Mouse (Mus musculus) cerebellum, adult 8-10 months (tissue): ENCODE measurements around the gene Smtnl2.

Experiments used
- DNase-seq: peaks from one replicate; pipeline ENCODE4 v3.0.0; 2022

Smtnl2 gene

GRCm38 (mm10) chr11:72397811-72398525 lies 13.5 kb downstream of the Smtnl2 start:
- no peak for DNase-seq

GRCm38 (mm10) chr11:72397072-72397471 lies 14.4 kb downstream of the Smtnl2 start:
- no peak for DNase-seq

- no peak for DNase-seq
These were observed 14.9 kb downstream of the Smtnl2 start for GRCm38 (mm10) chr11:72396621-72397020.

- no peak for DNase-seq
These were observed 15.9 kb downstream of the Smtnl2 start for GRCm38 (mm10) chr11:72395652-72396051.

GRCm38 (mm10) chr11:72394694-72395093 lies 16.8 kb downstream of the Smtnl2 start:
- no peak for DNase-seq

- no peak for DNase-seq
These were observed 17.8 kb downstream of the Smtnl2 start for GRCm38 (mm10) chr11:72393669-72394068.

GRCm38 (mm10) chr11:72393243-72393642 lies 18.3 kb downstream of the Smtnl2 start:
- DNase-seq = no peak

GRCm38 (mm10) chr11:72391181-72391580 lies 20.3 kb downstream of the Smtnl2 start:
- DNase-seq = no peak

- DNase-seq = no peak
These were observed 21.9 kb downstream of the Smtnl2 start for GRCm38 (mm10) chr11:72389407-72390142.

- no peak for DNase-seq
These were observed 23.4 kb downstream of the Smtnl2 start for GRCm38 (mm10) chr11:72388113-72388529.

- no peak for DNase-seq
These were observed 32.2 kb downstream of the Smtnl2 start for GRCm38 (mm10) chr11:72379351-72379750.

GRCm38 (mm10) chr11:72378222-72378621 lies 33.3 kb downstream of the Smtnl2 start:
- no peak for DNase-seq

GRCm38 (mm10) chr11:72376562-72376961 lies 35.0 kb downstream of the Smtnl2 start:
- no peak for DNase-seq

GRCm38 (mm10) chr11:72369904-72370672 lies 41.4 kb downstream of the Smtnl2 start:
- DNase-seq = no peak

GRCm38 (mm10) chr11:72367934-72368674 lies 43.4 kb downstream of the Smtnl2 start:
- no peak for DNase-seq

- no peak for DNase-seq
These were observed 45.4 kb downstream of the Smtnl2 start for GRCm38 (mm10) chr11:72366126-72366525.

GRCm38 (mm10) chr11:72364526-72364925 lies 47.0 kb downstream of the Smtnl2 start:
- no peak for DNase-seq

GRCm38 (mm10) chr11:72363523-72364240 lies 47.8 kb downstream of the Smtnl2 start:
- DNase-seq = no peak

GRCm38 (mm10) chr11:72362347-72362741 lies 49.2 kb downstream of the Smtnl2 start, which contains the start of gene Tekt1:
Tekt1 (minus strand) TSS chr11:72362442.
- no peak for DNase-seq

- peak; percentile 40 for DNase-seq
These were observed 49.8 kb downstream of the Smtnl2 start for GRCm38 (mm10) chr11:72361385-72362346.
